Mouse (Mus musculus) liver, embryonic 14.5 days (tissue): ENCODE data around the gene Fbxo5. TPM values are rescaled to one million over a fixed set of nuclear protein-coding genes. Genes with fewer than 3 reads are reported as not detected.

ENCODE experiments used
- ATAC-seq: fragments of 200-750 bp; cut with Nextera tagmentation; 2 replicates; pipeline ENCODE4 v1.8.0; 2017; ENCODE audit warnings: moderate number of reproducible peaks, mild to moderate bottlenecking, moderate library complexity; ENCODE audit not compliant: insufficient read depth
- DNase-seq, 3 experiments: peaks; one replicate each; pipeline ENCODE4 v3.0.0-alpha.2; 2012 to 2013; ENCODE audit warnings: low read depth in 3 of 3, low spot score in 3 of 3
- H3K27ac ChIP-seq: fragments of 300-500 bp; sonication (generic); 2 replicates; pipeline ENCODE4 v1.5.1; 2014; ENCODE audit warnings: moderate library complexity, mild to moderate bottlenecking, control low read depth, inconsistent platforms
- H3K27me3 ChIP-seq: fragments of 300-500 bp; sonication (generic); 2 replicates; pipeline ENCODE4 v1.6.1; 2014; ENCODE audit warnings: mild to moderate bottlenecking, low read length, moderate library complexity; ENCODE audit not compliant: control insufficient read depth, insufficient read depth
- H3K36me3 ChIP-seq: fragments of 300-500 bp; sonication (generic); replicated peaks from 2 replicates; pipeline ENCODE4 v1.6.1; 2014; ENCODE audit warnings: low read depth; ENCODE audit not compliant: control insufficient read depth, insufficient read depth
- H3K4me1 ChIP-seq, 2 experiments: fragments of 200-500 bp in 1 of 2; fragments of 300-500 bp in 1 of 2; sonication (generic) in 1 of 2; replicated peaks; 2 replicates each; pipeline ENCODE4 v1.6.1; 2012 to 2014; ENCODE audit warnings: antibody characterized with exemption in 1 of 2, inconsistent platforms in 1 of 2, low read length in 1 of 2; ENCODE audit not compliant: control insufficient read depth in 2 of 2, insufficient read depth in 2 of 2
- H3K4me2 ChIP-seq: fragments of 300-500 bp; sonication (generic); 2 replicates; pipeline ENCODE4 v1.6.1; 2014; ENCODE audit warnings: low read depth, mild to moderate bottlenecking, control low read depth, moderate library complexity
- H3K4me3 ChIP-seq, 2 experiments: fragments of 200-500 bp in 1 of 2; fragments of 300-500 bp in 1 of 2; sonication (generic) in 1 of 2; 2 replicates each; pipeline ENCODE4 v1.5.1; 2012 to 2014; ENCODE audit warnings: low read depth in 2 of 2, low read length in 2 of 2, mild to moderate bottlenecking in 2 of 2, control low read depth in 1 of 2, inconsistent platforms in 1 of 2, moderate library complexity in 1 of 2; ENCODE audit not compliant: insufficient read depth in 1 of 2
- H3K9ac ChIP-seq: fragments of 300-500 bp; sonication (generic); replicated peaks from 2 replicates; pipeline ENCODE4 v1.6.1; 2014; ENCODE audit warnings: mild to moderate bottlenecking, control low read depth, moderate library complexity
- H3K9me3 ChIP-seq: fragments of 300-500 bp; sonication (generic); 2 replicates; pipeline ENCODE4 v1.6.1; 2016; ENCODE audit warnings: low read length, mixed read lengths; ENCODE audit not compliant: control insufficient read depth
- CTCF ChIP-seq: IDR thresholded peaks from 2 replicates; pipeline ENCODE4 v1.5.1; 2016; ENCODE audit warnings: antibody characterized with exemption, low read depth, control low read depth
- EP300 ChIP-seq: IDR thresholded peaks from 2 replicates; pipeline ENCODE4 v1.6.1; 2016; ENCODE audit warnings: antibody characterized with exemption, low read depth
- WGBS: fragments of 180-500 bp; shearing (Covaris S2); extraction: QIAGEN DNeasy Blood & Tissue Kit; methylation state at CpG from one replicate; pipeline ENCODE4 v1.1.7; 2014; ENCODE audit not compliant: insufficient replicate concordance; 5-methylcytosine and 5-hydroxymethylcytosine counted together
- polyA plus RNA-seq, 2 experiments: library from polyadenylated mRNA; depleted of rRNA in 1 of 2; stranded (reverse) in 1 of 2; unstranded in 1 of 2; fragments of >200 nt; fragmentation: Nextera tagmentation in 1 of 2; extraction: Ambion mirVana in 1 of 2; gene quantifications; 2 replicates each; pipeline versions ENCODE4 v1.2.1 to v1.2.3; 2012 to 2014

Gene Fbxo5
- polyA plus RNA-seq, 2 experiments, result 40.2 to 90.4 TPM

DNA sequence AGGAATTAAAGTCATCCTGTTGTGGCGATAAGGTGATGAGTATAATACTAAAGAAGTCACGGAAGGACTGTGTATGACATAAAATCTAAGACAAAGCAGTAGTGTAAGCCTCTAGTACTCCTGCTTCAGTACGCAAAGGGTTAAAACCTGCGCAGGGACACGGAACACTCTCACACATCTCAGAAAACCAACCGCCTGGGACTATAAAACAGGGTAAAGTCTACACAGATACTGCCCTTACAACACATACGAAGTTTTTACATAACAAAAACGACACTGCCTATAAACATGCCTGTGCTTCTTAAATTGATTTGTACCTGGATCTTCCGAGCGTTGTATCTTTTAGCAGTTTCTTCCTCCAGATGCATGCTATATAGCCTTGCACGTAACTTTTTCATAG is 8.3 kb upstream of the Fbxo5 start:
- DNase-seq, result no peak
- no peak overlapping the region for H3K4me2 ChIP-seq
- no peaks in the 10 kb centered on the region for H3K4me1 ChIP-seq
- 85% methylated on average over 11 of the region's 11 CpGs for WGBS
- H3K9me3 ChIP-seq, result no peaks in the 10 kb centered on the region
- H3K27ac ChIP-seq, result no peak overlapping the region
- no peak overlapping the region for H3K4me3 ChIP-seq
- no peak for TF ChIP-seq CTCF
- no peak for TF ChIP-seq EP300
- H3K36me3 ChIP-seq, result peaks cover 47% of the 10 kb centered on the region
- no peak overlapping the region for H3K9ac ChIP-seq
- ATAC-seq, result no peak
- H3K27me3 ChIP-seq, result no peaks in the 10 kb centered on the region

DNA sequence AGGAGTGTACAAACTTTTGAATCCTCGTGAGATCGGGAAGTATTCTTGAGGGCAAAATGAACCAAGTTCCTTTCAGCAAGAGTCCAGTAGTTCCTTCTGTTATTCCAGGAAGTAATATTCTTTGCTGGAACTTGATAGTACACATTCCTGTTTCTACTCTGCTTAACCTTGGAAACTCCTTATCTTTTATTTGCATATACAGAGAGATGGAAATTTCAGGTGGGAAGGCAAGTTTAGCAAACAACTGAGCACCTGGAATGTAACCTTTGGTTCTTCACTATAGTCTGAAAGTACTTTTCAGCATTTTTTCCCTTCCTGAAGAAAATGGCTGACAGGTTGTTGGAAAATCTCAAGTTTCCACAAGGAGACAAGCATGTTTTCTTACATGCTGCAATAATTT is 2.3 kb upstream of the Fbxo5 start:
- WGBS, result 35% methylated on average over 2 of the region's 2 CpGs
- DNase-seq, result no peak
- Histone ChIP-seq H3K9ac (peak overlapping the region; percentile 43), H3K36me3 (peaks cover 17% of the 10 kb centered on the region), H3K27me3 (no peaks in the 10 kb centered on the region), H3K4me3 (no peak overlapping the region), H3K27ac (peak overlapping the region; percentile 39), H3K4me1 (peaks cover 18 to 19% of the 10 kb centered on the region in 2 experiments), H3K9me3 (no peaks in the 10 kb centered on the region), H3K4me2 (peak overlapping the region; percentile 78)
- TF ChIP-seq CTCF, result no peak
- no peak for TF ChIP-seq EP300
- ATAC-seq, result no peak

DNA sequence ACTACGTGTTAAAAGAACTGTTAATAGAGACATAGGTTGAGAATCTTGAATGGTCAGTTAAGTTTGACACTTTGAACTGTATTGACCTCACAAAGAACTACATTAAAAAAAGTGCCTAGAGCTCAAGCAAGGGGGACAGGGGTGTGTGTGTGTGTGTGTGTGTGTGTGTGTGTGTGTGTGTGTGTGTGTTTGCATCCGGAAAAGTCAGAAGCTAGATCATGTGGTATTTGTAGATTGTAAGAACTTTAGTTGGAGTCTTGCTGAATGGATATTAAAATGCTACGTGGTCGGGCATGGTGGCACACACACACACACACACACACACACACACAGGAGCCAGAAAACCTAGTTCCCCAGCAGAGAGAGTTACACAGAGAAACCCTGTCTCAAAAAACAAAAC is 1.6 kb upstream of the Fbxo5 start:
- peak overlapping the region; percentile 43 for H3K9ac ChIP-seq

DNA sequence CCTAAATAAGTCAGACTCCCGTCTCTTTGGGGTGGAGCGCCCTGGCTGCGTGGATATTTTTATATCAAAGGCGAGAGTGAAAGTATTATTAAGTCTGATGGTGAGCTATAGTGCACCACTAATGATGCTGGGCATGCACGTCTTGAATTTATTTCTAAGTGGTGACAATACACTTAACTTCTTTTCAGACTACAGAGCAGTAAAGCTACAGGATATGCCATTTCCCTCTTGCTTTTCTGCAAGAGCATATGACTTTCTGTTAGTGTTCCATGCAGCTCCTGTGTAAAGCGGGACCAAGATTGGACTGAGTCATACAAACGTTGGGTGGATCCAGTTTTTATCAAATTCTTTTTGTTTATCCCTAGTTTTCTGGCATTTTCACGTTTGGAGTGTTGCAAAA is 1.0 kb upstream of the Fbxo5 start:
- Histone ChIP-seq H3K27ac (peak overlapping the region; percentile 70), H3K4me2 (peak overlapping the region; percentile 78), H3K9me3 (no peaks in the 10 kb centered on the region), H3K4me1 (peaks cover 22 to 27% of the 10 kb centered on the region in 2 experiments), H3K9ac (peak overlapping the region; percentile 66), H3K4me3 (peak overlapping the region; percentile 52 to 84), H3K27me3 (no peaks in the 10 kb centered on the region), H3K36me3 (peaks cover 24% of the 10 kb centered on the region)
- DNase-seq, result no peak
- WGBS, result 6% methylated on average over 8 of the region's 8 CpGs
- TF ChIP-seq CTCF (no peak), EP300 (no peak)
- ATAC-seq, result no peak

More for the DNA sequence above, 1.6 kb upstream of the Fbxo5 start:
- Histone ChIP-seq H3K9me3 (no peaks in the 10 kb centered on the region), H3K27me3 (no peaks in the 10 kb centered on the region), H3K36me3 (peaks cover 19% of the 10 kb centered on the region), H3K4me1 (peaks cover 19 to 23% of the 10 kb centered on the region in 2 experiments), H3K4me2 (peak overlapping the region; percentile 78), H3K27ac (peak overlapping the region; percentile 23; the same call in 1 of the 2 replicates), H3K4me3 (no peak overlapping the region; a peak in 1 of 4 replicates)
- no peak for ATAC-seq
- WGBS, result 30% methylated on average over 4 of the region's 4 CpGs
- TF ChIP-seq EP300 (no peak), CTCF (no peak)
- DNase-seq, result no peak

DNA sequence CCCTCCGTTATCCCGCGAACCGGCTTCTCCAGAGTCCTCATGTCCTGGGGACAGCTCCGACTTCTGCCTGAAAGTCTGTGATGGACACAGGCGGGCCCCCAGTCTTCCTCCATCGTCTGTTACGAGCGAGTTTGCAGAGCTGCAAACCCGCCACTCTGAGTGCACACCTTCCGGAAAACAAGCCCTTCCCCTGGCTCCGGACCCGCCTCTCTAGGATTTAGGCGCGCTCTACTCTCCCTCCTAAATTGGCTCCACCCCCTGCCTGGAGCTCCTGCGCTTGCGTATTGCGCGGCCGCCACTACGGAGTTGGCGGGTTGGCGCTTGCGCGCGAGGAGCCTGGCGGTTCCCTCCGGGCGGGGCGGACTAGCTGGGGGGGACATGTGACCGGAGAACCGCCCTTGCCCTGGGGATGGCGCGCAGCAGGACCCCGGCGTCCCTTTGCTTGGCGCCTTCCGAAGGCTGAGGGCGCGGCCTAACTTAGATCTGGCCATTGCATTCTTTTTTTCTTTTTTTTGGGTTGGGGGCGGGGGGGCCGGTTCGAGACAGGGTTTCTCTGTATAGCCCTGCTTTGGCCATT is 419 bp upstream of the Fbxo5 start:
- peak; percentile 33; the same call in 1 of the 2 replicates for TF ChIP-seq EP300
- no peak for TF ChIP-seq CTCF
- WGBS, result under 1% methylated on average over 43 of the region's 43 CpGs
- H3K36me3 ChIP-seq, result peaks cover 30% of the 10 kb centered on the region
- no peaks in the 10 kb centered on the region for H3K27me3 ChIP-seq
- H3K4me1 ChIP-seq, result peaks cover 25 to 27% of the 10 kb centered on the region in 2 experiments
- H3K27ac ChIP-seq, result peak overlapping the region; percentile 70
- peak; percentile 91 to 94 (median 93) for DNase-seq
- H3K4me2 ChIP-seq, result peak overlapping the region; percentile 78
- H3K4me3 ChIP-seq, result peak overlapping the region; percentile 79 to 84
- peak; percentile 87 for ATAC-seq
- H3K9ac ChIP-seq, result peak overlapping the region; percentile 66
- H3K9me3 ChIP-seq, result no peaks in the 10 kb centered on the region
